Mouse (Mus musculus) layer of hippocampus, postnatal 10 days (tissue): ENCODE measurements at regions not wholly inside any gene's neighbourhood (a gene's known extent, or its start where the extent isn't known, plus 50 kb on each side); places are given as distances from the start of the nearest gene placed in this dataset.
A peak's percentile ranks its signal among the peaks of the same experiment; 100 is the strongest.

ENCODE experiments used
- DNase-seq, 2 experiments: peaks; one replicate each; pipeline ENCODE4 v3.0.0; 2021; ENCODE audit warnings: low spot score in 2 of 2

DNA sequence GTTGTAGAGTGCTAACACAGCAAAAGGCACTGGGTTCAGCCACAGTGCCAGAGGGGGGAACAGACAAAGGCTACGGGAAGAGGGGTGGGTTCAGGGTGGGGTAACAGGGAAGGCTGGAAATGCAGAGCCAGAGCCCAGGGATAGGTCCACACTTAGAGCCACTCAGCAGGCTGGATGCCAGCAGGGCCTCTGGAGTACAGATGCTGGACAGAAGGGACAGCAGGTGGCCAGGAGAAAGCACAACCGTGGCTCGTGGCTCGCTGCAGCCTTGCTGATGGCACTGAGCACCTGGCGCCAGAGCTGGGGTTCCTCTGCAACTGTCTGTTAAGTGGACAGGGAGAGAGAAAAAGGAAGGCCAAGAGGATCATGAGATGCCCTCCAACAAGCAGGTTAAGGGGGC is 174.2 kb downstream of the Mroh4 start:
- DNase-seq, result no peak

DNA sequence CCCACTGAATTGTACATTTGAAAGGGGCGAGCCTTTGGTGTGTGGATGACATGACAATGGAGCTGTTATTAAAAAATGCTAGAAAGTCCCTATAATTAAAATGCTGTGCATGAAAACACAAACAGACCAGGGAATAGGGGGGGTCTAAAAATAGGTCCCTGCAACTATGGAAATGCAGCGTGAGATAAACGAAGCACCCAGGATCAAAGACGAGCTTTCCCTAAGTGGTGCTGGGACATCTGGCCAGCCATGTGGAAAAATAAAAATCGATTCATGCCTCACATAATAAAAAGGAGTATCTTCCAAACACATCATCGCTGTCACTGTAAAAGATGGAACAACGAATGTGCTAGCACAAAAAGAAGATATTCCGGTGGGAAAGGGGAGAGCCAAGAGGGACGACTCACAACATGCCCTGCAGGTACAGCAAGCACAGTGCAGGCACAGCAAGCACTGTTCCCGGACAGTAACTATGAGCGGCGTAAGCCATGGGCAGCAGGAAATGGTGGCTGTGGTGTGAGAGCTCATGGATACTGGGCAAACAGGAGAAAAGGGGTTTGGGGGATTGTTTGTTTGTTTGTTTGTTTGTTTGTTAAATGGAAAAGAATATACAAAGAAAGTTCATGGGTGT is 176.7 kb downstream of the Mroh4 start:
- DNase-seq, result no peak

DNA sequence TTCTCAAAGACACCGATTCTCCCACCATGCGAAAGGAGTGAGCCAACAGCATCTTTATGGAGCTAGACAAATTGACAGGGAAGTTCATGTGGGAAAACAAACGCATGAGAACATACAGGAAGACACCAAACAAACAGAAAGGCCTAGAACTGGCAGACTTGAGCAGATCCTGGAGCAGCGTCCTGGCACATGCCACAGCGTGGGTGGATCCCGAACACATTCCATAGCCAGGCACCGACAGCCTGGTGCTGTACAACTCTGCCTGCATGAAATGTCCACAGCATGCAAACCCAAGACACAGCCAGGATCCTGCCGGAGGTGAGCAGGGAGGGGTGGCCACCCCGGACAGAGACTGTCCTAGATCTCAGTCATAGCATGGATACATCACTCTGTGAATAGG is 177.2 kb downstream of the Mroh4 start:
- peak; percentile 61 to 67 for DNase-seq

DNA sequence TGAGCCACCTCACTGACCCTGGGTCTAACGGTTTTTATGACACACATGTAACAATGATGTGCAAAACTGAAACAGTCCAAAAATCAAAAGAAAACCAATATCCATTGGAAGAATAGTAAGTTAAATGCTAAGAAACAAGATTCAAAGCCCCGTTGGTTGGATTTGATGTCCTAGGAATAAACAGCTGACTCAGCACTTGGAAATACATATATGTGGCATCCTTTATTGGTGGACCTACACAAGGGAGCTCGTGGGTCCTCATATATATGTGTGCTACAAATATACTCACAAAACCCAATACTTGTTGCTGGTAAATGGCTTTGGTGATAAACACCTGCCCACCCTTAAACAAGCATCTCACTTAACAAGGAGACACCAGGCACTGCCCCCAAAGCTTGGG is 178.2 kb downstream of the Mroh4 start:
- DNase-seq, result no peak

DNA sequence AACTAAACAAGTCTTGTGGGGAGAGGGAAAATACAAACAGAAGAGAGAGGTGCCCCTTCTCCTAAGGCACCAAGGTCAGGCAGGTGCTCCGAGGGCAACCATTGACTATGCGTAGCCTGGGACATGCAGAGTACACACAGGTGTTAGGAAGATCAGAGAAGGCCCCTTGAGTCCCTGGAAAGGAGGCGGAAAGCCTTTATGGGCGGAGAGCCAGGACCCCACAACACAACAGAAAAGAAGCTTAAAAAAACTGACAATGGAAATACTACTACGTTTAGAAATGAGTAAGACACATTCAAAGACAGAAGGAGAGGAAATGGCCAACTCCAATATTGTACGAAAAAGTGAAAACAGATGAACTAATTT is 179.5 kb downstream of the Mroh4 start:
- DNase-seq, result no peak

DNA sequence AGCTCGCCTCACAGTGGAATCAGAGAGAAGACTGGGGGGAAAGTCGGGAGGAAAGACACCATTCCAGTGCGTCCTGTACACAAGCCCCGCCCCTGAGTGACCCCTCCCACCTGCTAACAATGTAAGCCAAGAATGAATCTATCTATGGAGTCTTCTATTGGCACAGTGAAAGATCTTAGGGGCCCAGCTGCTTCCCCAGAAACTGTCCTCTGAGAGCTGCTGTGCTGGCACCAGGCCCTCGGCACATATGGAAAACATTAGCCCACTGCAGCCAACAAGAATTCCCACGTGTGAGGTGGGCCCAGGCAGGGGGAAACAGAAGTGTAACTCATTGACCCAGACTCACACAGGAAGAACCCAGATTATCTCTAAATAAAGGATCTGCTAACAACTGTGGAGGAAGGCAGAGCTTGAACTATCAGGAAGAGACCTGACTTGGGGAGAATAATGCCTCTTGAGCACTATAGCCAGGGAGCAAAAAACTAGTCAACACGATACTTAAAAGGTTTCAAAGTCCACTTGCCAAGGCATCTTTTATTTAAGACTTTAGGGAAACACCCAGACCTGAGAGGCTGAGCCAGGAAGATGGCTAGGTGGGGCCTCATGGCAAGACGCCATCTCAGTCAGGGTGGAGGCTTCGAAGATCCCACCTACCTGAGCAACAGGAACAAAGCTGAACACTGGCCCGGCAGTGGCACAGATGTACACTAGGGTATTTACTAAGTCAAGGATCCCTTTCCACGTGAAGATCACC is 180.1 kb downstream of the Mroh4 start:
- DNase-seq, result no peak

DNA sequence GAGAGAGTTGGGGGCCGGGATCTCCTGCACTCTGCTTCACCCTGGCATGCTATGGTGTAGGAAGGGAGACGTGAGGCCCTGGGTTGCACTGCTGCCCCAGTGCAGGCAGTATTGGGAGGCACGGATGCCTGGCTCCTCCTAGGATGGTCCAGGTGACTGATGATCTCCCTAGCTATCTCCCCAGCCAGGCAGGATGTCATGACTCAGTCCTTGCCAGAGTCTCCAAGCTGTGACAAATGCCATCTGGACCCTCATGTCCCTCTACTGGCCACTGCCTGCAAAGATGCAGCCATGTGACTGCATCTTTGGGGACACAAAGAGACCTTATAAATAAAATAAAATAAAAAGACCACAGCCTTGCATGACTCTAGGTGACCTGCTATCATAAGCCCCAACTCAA is 181.6 kb downstream of the Mroh4 start:
- DNase-seq, result no peak

DNA sequence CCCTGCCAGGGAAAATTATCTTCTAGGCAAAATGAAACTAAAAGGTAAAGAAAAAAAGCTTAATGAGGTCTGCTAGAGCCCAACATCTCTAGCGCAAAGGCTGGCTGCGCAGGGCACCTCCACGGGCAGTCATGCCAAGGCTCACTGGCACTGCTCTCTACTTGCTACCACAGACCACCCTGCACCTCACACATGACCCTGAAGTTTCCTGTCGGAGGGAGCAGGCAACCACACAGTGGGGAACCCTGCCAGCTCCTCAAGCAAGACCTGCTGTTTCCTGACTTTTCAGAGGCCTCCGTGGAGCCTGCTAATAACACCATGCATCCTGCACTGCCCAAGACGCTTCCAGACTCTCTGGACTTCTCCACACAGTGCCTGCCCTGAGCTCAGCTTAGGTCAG is 182.3 kb downstream of the Mroh4 start:
- DNase-seq, result no peak

DNA sequence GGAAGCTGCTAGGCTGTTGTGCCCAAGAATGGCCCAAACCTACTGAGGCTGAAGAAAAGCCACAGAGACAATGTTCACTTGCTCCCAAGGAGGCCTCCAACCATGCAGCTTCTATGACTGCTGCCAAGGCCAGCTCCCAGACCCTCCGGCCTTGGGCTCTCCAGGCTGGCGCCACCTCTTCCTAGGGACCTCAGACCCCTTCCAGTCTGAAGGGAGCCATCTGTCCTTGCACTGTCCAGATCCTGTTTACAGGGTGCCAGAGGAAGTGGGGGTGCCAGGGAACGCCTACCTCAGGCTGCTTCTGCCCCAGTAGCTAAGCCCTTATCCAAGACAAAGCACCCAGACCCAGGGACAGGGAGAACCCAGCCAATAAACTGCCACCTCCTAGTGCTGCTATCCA is 183.7 kb downstream of the Mroh4 start:
- no peak for DNase-seq

DNA sequence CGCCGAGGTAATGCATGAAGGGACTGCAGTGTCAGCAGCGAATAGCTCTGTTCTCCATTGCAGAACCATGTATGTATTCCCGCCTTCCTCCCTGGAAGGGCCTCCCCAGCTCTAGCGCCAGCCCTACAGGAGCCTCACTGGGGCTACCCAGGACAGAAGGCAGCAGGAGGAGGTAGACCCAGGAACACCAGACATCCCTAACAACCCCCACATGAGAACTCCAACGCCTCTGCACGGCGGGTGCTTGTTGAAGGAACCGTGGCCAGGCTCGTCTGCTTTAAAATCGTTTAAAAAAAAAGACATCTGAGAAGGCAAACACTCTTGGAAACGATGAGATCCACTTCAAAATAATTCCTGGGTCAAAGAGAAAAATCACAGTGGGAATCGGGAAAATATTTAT is 194.3 kb downstream of the Mroh4 start:
- DNase-seq, result no peak

DNA sequence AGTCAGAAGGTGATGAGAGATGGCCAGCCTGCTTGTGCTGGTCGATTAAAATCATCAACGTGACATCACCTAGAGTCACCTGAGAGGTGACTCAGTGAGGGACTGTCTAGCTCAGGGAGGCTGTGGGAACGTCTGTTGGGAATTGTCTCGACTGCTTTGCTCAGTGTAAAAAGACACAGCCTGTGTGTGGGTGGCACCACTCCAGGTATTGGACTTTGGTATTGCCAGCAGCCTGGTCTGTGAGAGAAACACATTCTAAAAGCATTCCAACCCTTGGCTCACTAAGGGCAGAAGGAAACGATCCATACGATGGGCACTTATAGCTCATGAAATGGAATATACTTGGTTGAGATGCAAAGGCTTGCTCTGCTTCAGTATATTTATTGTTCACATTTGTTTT is 209.2 kb downstream of the Mroh4 start:
- no peak for DNase-seq

DNA sequence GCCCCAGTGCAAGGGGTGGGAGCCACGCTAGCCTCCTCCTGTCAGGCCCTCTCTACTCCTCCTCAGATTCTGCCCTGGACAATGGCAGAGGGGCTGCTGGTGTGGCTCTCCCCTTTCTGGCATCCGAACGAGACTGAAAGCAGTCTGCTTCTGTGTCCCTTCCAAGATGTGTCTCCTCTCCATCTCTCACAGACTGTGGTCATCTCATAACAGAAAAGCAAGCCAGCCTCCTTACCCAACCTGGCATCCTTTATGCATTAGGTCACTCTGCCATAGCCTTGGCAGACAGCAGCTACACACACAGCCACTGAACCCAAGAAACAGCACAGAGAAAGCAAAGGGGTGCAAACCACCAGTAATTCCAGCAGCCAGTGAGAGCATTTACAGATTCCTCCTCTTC is 213.2 kb downstream of the Mroh4 start:
- no peak for DNase-seq

DNA sequence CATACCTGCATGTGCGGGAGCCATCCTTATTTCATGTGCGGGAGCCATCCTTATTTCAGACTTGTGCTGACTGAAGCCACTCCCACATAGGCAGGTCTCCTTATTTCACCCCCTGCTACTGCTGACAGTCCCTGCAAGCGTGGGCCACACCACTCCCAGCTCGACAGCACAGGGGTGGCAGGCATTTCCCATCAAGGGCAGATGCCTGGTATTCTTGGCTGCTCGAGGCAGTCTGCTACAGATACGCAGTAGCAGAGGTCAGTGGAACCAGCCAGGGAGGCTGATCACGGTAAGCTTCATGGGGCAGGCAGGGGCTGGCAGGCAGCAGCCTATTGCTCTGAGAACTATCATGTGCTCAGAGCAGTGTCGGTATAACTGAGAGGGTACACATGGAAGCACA is 215.6 kb downstream of the Mroh4 start:
- DNase-seq, result no peak

DNA sequence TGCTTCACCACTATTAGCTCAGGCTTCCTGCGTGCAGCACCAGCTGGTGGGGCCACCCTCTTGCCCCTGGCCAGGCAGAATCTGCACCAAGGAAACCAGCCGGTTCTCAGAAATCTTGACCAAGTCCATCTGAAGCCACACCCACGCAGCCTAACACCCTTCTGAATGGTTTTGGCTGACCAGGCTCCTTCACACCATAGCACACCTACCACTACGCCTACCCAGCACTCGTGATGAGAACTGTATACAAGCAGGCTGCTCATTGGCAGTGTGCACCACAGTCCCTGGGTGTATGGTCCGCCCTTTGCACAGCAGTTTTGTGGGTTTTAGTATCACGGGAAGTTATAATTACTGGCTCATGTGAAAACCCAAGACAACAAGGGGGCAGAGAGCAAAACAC is 217.5 kb downstream of the Mroh4 start:
- no peak for DNase-seq

DNA sequence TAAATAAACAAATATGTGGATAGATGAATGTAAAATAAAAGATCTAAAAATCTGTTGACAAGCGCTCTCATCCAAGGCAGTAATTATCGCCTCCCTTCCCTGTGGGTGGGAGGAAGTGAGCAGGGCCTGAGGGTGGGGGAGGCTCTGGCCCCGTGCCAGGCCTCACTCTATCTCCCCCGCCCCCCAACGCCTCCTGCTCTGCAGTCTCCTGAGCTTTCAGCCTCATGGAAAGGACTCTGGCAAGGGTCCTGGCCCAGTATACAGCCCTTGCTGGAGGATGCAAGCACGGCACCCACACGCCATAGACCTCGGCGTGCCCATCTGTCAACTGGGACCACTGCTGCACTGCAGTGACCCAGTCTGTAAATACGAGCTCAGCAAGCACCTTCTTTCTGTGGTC is 222.9 kb downstream of the Mroh4 start:
- peak in 1 of 2 experiments; percentile 47 for DNase-seq

DNA sequence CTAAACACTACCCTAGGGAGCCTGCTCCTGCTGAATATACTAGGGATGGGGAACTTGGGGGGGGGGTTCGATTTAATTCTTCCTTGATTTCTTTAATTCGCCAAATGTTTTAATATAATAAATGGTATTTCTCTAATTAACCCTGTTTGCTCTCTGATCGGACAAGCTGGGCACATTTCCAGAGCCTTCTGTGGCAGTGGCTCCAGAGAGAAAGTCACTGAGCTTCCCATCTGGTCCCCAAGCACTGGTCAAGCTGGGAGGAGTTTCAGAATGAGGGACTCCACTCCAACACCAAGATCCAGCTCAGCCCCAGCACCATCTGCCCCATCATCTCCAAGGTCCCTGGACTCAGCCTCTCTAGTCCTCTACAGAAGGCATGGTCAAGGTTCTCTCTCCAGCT is 223.9 kb downstream of the Mroh4 start:
- DNase-seq, result no peak

DNA sequence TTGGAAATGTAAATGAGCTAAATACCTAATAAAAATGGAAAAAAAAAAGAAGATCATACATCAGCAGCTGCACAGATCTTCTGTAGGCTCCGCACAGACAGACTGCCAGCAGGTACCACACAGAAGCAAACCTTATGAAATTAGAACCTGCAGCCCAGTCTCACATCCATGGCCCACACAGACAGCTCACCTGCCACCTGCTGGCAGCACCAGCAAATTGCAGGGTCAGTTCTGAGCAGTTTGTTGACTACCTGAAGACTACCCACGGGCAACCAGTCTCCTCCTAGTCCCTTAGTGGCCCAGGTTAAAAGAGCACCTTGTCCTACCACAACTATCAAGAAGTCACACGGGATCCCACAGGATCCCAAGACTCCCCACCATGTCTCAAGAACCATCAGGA is 225.1 kb downstream of the Mroh4 start:
- no peak for DNase-seq

DNA sequence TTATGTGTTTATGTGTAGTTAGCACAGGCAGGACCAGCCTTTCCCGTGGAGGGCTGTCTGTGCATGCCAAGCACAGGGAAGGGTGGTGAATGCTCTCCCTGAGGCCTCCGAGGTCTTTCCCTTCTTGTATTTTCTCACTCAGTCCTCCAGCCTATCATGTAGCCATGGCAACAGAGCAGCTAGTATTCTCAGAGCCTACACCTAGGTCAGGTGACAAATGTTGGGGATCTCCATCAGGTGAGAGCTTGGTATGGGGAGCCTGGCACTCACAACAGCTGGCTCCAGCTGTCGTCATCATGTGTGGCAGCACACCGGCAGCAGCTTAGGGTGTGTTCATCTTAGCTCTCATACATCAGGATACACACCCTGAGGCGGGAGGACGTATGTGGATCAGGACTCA is 231.3 kb downstream of the Mroh4 start:
- DNase-seq, result no peak

DNA sequence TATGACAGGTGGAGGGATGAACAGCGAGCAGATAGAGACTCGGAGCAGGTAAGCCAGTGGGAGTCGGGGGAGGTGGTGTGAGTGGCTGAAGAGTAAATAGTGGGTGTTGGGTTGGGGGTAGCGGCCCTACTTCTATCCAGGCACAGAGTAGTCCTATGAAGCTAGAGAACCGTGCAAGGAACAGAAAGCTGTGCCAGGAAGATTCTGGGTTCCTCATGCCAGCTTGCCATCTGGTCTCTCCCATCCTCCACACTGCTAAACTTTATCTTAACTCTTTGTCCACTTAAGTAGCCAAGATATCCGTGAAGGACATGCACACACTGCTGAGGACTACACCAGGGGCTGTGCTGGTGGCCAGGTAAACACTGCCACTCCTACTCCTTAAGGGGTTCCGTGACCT is 234.9 kb downstream of the Mroh4 start:
- no peak for DNase-seq

DNA sequence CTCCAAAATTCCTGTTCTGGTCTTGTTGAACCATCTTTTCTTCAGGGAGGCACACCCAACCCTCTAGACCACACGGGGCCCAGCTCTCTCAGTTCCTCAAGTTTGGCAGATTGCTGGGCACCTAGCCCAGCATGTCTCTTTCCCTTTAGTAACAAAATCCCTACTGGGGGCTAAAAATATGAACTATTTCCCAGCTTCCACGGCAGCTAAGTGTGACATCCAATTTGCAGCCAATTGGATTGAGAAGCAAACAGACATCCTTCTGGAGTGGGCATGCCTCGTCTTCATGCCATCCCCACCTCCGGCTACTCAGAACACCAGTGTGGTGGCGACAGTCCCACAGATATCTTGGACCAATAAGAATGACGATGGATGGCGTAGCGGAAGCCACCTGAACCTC is 240.1 kb downstream of the Mroh4 start:
- no peak for DNase-seq

DNA sequence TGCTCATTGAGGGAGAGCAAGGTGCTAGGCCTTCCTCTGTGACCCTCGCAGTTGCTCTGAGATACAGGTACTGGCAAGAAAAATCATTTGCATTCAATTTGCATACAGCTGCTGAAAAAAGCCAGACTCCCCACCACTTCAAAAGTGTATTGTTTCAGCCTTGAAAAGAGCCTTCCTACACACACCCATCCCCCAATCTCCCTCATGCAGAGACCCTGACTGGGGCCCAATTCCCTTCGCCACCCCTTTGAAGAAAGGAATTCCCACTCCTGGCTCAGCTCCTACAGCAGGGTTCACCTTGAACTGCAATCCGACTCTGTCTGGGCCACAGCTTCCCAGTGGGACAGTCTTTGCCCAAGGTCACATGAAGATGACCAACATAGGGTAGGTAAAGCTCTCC is 248.6 kb downstream of the Mroh4 start:
- no peak for DNase-seq

DNA sequence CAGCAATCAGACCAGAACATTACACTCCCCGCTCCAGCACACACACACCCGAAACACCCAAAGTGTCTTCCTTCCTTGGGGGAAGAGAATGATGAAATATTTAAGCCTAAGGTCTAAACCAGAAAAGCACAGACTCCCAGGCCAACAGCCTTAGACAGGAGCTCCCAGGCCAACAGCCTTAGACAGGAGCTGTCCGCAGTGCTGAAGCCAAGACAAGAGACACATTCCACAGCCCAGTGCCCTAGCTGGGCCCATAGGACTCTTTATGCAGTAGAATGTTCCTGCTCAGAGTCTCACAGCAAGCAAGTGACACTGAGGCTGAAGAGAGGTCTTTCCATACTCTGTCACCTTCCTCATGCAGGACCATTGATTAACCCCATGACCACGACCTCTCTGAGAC is 253.6 kb downstream of the Mroh4 start:
- DNase-seq, result no peak

DNA sequence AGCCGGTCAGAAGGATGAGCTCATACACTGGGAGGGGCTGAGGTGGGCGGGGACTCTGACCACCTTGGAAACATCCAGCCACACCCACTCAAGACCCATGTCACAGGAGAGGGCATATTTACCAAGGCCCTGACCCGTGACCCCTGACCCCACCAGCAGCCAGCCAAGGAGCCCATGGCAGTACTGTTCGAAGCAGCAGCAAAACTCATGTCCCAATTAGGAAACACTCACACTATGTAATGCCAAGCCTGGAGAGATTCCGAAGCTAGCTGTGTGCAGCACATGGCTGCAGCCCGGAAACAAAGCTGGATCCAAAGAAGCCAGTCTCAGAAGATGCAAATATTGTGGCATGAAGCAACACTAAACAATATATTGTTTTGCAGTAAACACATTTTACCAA is 256.8 kb downstream of the Mroh4 start:
- peak in 1 of 2 experiments; percentile 28 for DNase-seq
